Mouse (Mus musculus): ENCODE measurements around the gene Ccdc170. TPM values are rescaled to one million over a fixed set of nuclear protein-coding genes. Genes with fewer than 3 reads are reported as not detected.
"Not testable (repeated sequence)": the region's sequence is repeated elsewhere in the genome, so short reads cannot be mapped to it uniquely, and the experiment has no call there.

Gene Ccdc170
- polyA plus RNA-seq, 1 experiment, result 0.05 TPM

GRCm38 (mm10) chr10:4598916-4599315, 116.6 kb downstream of the Ccdc170 start:
- Histone ChIP-seq H3K4me3 (no peak overlapping the region), H3K79me2 (ENCODE audit: control insufficient read depth, insufficient read depth) (no peaks in the 10 kb centered on the region), H3ac (ENCODE audit: control insufficient read depth, insufficient read length) (no peak overlapping the region), H3K27me3 (ENCODE audit: control insufficient read depth, insufficient read depth, insufficient read length) (no peaks in the 10 kb centered on the region), H3K4me2 (ENCODE audit: low read depth) (no peak overlapping the region), H3K36me3 (ENCODE audit: control insufficient read depth, insufficient read depth) (no peaks in the 10 kb centered on the region)
- TF ChIP-seq SRF (IDR thresholded peaks at IDR 0.05; ENCODE audit: control insufficient read depth, insufficient read length, low read depth), result no peak
- no peak for TF ChIP-seq CEBPB (IDR thresholded peaks at IDR 0.05; ENCODE audit: insufficient read depth, poor library complexity, severe bottlenecking)
- TF ChIP-seq POLR2A (IDR thresholded peaks at IDR 0.05; ENCODE audit: insufficient read length, low read depth), result no peak
- no peak for TF ChIP-seq TCF12 (IDR thresholded peaks at IDR 0.05; ENCODE audit: insufficient read depth, poor library complexity, severe bottlenecking)
- no peak for TF ChIP-seq MAX (IDR thresholded peaks at IDR 0.05; ENCODE audit: low read depth)
- TF ChIP-seq MYOD1 (IDR thresholded peaks at IDR 0.05; ENCODE audit: control insufficient read depth in 1 of 3, insufficient read length in 2 of 3, low read depth in 2 of 3), result no peak
- no peak for TF ChIP-seq TCF3 (IDR thresholded peaks at IDR 0.05; ENCODE audit: insufficient read length, low read depth)
- no peak for TF ChIP-seq POLR2AphosphoS2 (IDR thresholded peaks at IDR 0.05; ENCODE audit: insufficient read length, low read depth)
- TF ChIP-seq E2F4 (IDR thresholded peaks at IDR 0.05; ENCODE audit: insufficient read depth), result no peak
- no peak for TF ChIP-seq REST (IDR thresholded peaks at IDR 0.05; ENCODE audit: insufficient read depth, insufficient read length)
- no peak for TF ChIP-seq USF1 (IDR thresholded peaks at IDR 0.05; ENCODE audit: low read depth)
- TF ChIP-seq MYOG (IDR thresholded peaks at IDR 0.05; ENCODE audit: control insufficient read depth in 1 of 3, insufficient read depth in 1 of 3, insufficient read length in 2 of 3, low read depth in 2 of 3), result no peak

GRCm38 (mm10) chr10:4599591-4599990, 117.3 kb downstream of the Ccdc170 start:
- TF ChIP-seq CEBPB (IDR thresholded peaks at IDR 0.05; ENCODE audit: insufficient read depth, poor library complexity, severe bottlenecking), result no peak
- TF ChIP-seq POLR2AphosphoS2 (IDR thresholded peaks at IDR 0.05; ENCODE audit: insufficient read length, low read depth), result no peak
- TF ChIP-seq E2F4 (IDR thresholded peaks at IDR 0.05; ENCODE audit: insufficient read depth), result no peak
- peak in 2 of 3 experiments; percentile 41 to 78 for TF ChIP-seq MYOD1 (IDR thresholded peaks at IDR 0.05; ENCODE audit: control insufficient read depth in 1 of 3, insufficient read length in 2 of 3, low read depth in 2 of 3)
- TF ChIP-seq POLR2A (IDR thresholded peaks at IDR 0.05; ENCODE audit: insufficient read length, low read depth), result no peak
- TF ChIP-seq MYOG (IDR thresholded peaks at IDR 0.05; ENCODE audit: control insufficient read depth in 1 of 3, insufficient read depth in 1 of 3, insufficient read length in 2 of 3, low read depth in 2 of 3), result peak in 1 of 3 experiments; percentile 60
- Histone ChIP-seq H3K36me3 (ENCODE audit: control insufficient read depth, insufficient read depth) (no peaks in the 10 kb centered on the region), H3K4me3 (no peak overlapping the region), H3K27me3 (ENCODE audit: control insufficient read depth, insufficient read depth, insufficient read length) (no peaks in the 10 kb centered on the region), H3K79me2 (ENCODE audit: control insufficient read depth, insufficient read depth) (no peaks in the 10 kb centered on the region), H3K4me2 (ENCODE audit: low read depth) (no peak overlapping the region), H3ac (ENCODE audit: control insufficient read depth, insufficient read length) (no peak overlapping the region)

GRCm38 (mm10) chr10:4600796-4601474, 118.6 kb downstream of the Ccdc170 start:
- Histone ChIP-seq H3K36me3 (ENCODE audit: control insufficient read depth, insufficient read depth) (no peaks in the 10 kb centered on the region), H3K4me3 (no peak overlapping the region), H3K27me3 (ENCODE audit: control insufficient read depth, insufficient read depth, insufficient read length) (no peaks in the 10 kb centered on the region), H3K4me2 (ENCODE audit: low read depth) (no peak overlapping the region), H3K79me2 (ENCODE audit: control insufficient read depth, insufficient read depth) (no peaks in the 10 kb centered on the region), H3ac (ENCODE audit: control insufficient read depth, insufficient read length) (no peak overlapping the region)
- TF ChIP-seq POLR2A (IDR thresholded peaks at IDR 0.05; ENCODE audit: insufficient read length, low read depth), result no peak
- TF ChIP-seq CEBPB (IDR thresholded peaks at IDR 0.05; ENCODE audit: insufficient read depth, poor library complexity, severe bottlenecking), result no peak
- no peak for TF ChIP-seq MYOD1 (IDR thresholded peaks at IDR 0.05; ENCODE audit: control insufficient read depth in 1 of 3, insufficient read length in 2 of 3, low read depth in 2 of 3)
- no peak for TF ChIP-seq POLR2AphosphoS2 (IDR thresholded peaks at IDR 0.05; ENCODE audit: insufficient read length, low read depth)
- TF ChIP-seq TCF12 (IDR thresholded peaks at IDR 0.05; ENCODE audit: insufficient read depth, poor library complexity, severe bottlenecking), result no peak
- TF ChIP-seq USF1 (IDR thresholded peaks at IDR 0.05; ENCODE audit: low read depth), result no peak
- no peak for TF ChIP-seq E2F4 (IDR thresholded peaks at IDR 0.05; ENCODE audit: insufficient read depth)
- no peak for TF ChIP-seq REST (IDR thresholded peaks at IDR 0.05; ENCODE audit: insufficient read depth, insufficient read length)
- no peak for TF ChIP-seq TCF3 (IDR thresholded peaks at IDR 0.05; ENCODE audit: insufficient read length, low read depth)
- TF ChIP-seq MAX (IDR thresholded peaks at IDR 0.05; ENCODE audit: low read depth), result no peak
- TF ChIP-seq SRF (IDR thresholded peaks at IDR 0.05; ENCODE audit: control insufficient read depth, insufficient read length, low read depth), result no peak
- TF ChIP-seq MYOG (IDR thresholded peaks at IDR 0.05; ENCODE audit: control insufficient read depth in 1 of 3, insufficient read depth in 1 of 3, insufficient read length in 2 of 3, low read depth in 2 of 3), result no peak

- not testable (repeated sequence) for H3ac ChIP-seq (ENCODE audit: control insufficient read depth, insufficient read length); H3K79me2 ChIP-seq (ENCODE audit: control insufficient read depth, insufficient read depth); H3K4me2 ChIP-seq (ENCODE audit: low read depth); H3K36me3 ChIP-seq (ENCODE audit: control insufficient read depth, insufficient read depth); H3K4me3 ChIP-seq; H3K27me3 ChIP-seq (ENCODE audit: control insufficient read depth, insufficient read depth, insufficient read length)
These were observed 119.3 kb downstream of the Ccdc170 start for GRCm38 (mm10) chr10:4601612-4602011.

GRCm38 (mm10) chr10:4602466-4602865, 120.2 kb downstream of the Ccdc170 start:
- H3ac ChIP-seq (ENCODE audit: control insufficient read depth, insufficient read length), result no peak overlapping the region
- no peak for TF ChIP-seq USF1 (IDR thresholded peaks at IDR 0.05; ENCODE audit: low read depth)
- no peak for TF ChIP-seq POLR2A (IDR thresholded peaks at IDR 0.05; ENCODE audit: insufficient read length, low read depth)
- no peak overlapping the region for H3K4me3 ChIP-seq
- no peaks in the 10 kb centered on the region for H3K79me2 ChIP-seq (ENCODE audit: control insufficient read depth, insufficient read depth)
- no peaks in the 10 kb centered on the region for H3K27me3 ChIP-seq (ENCODE audit: control insufficient read depth, insufficient read depth, insufficient read length)
- H3K36me3 ChIP-seq (ENCODE audit: control insufficient read depth, insufficient read depth), result no peaks in the 10 kb centered on the region
- no peak overlapping the region for H3K4me2 ChIP-seq (ENCODE audit: low read depth)

Measured in myocyte (in vitro differentiated cells).